Mouse (Mus musculus) adrenal gland, postnatal 36 days (tissue): ENCODE measurements around the gene Tram2. TPM values are rescaled to one million over a fixed set of nuclear protein-coding genes. Genes with fewer than 3 reads are reported as not detected.

Source experiments
- DNase-seq, 2 experiments: peaks; one replicate each; pipeline ENCODE4 v3.0.0; 2021; ENCODE audit warnings: mixed read lengths in 1 of 2
- total RNA-seq, 2 experiments: library from RNA; stranded (reverse); gene quantifications; 2 replicates each; pipeline ENCODE4 v1.2.3; 2021

Tram2 gene
- total RNA-seq, 2 experiments from 2014 or later, result 5.3 to 7.8 TPM

GRCm38 (mm10) chr1:20973389-20973788 lies 105.6 kb downstream of the Tram2 start:
- DNase-seq, result no peak

- no peak for DNase-seq
Measured at GRCm38 (mm10) chr1:20969642-20970041, 109.4 kb downstream of the Tram2 start.

GRCm38 (mm10) chr1:20954876-20955275 lies 124.2 kb downstream of the Tram2 start:
- no peak for DNase-seq

GRCm38 (mm10) chr1:20951799-20952198 lies 127.2 kb downstream of the Tram2 start:
- no peak for DNase-seq

- peak; percentile 94 to 95 for DNase-seq
Measured at GRCm38 (mm10) chr1:20951300-20951763, 127.7 kb downstream of the Tram2 start, which contains the start of gene Efhc1. Gene Efhc1 (plus strand): TSS chr1:20951626.

Other genes starting within 250 kb of the Tram2 start
- gene Paqr8, start 188.6 kb downstream of the Tram2 start, total RNA-seq, result 10 to 100 TPM; 45.1 to 62.9 TPM
- 1 to 10 TPM; 1.1 to 1.6 TPM for gene Efhc1, start 127.6 kb downstream of the Tram2 start, total RNA-seq
- gene Tmem14a, start 139.3 kb upstream of the Tram2 start, total RNA-seq, result 1 to 10 TPM; 5.0 to 6.7 TPM
- gene Gsta3, start 161.4 kb upstream of the Tram2 start, total RNA-seq, result 10 to 100 TPM; 31.7 to 86.7 TPM